Mouse (Mus musculus) heart, adult 10 weeks (tissue): ENCODE measurements around the gene Gm7137. TPM values are rescaled to one million over a fixed set of nuclear protein-coding genes. Genes with fewer than 3 reads are reported as not detected.

Experiments used
- polyA plus RNA-seq: library from polyadenylated mRNA; stranded (reverse); fragments of 350-450 nt; fragmentation: Illumina TruSeq; extraction: RNeasy Lipid Tissue Mini Kit (QIAGEN cat#74804); gene quantifications from one replicate; pipeline ENCODE4 v1.2.3, GENCODE M21; 2014; ENCODE audit warnings: low read depth, low replicate concordance

The Gm7137 gene
- polyA plus RNA-seq = not detected

GRCm38 (mm10) chr10:77787876-77788275 is at the start of gene Gm7137:
Gm7137 (minus strand) TSS chr10:77788200.

GRCm38 (mm10) chr10:77835647-77836046 is 47.6 kb upstream of the Gm7137 start, which contains the start of gene Krtap10-10:
Krtap10-10 (plus strand) TSS chr10:77835947.

GRCm38 (mm10) chr10:77826951-77827350 is 39.0 kb upstream of the Gm7137 start, which contains the start of gene Krtap10-4:
Krtap10-4 (minus strand) TSS chr10:77827095.

GRCm38 (mm10) chr10:77814382-77814781 is 26.4 kb upstream of the Gm7137 start, which contains the start of gene Gm2696:
Gm2696 (plus strand) TSS chr10:77814682.

GRCm38 (mm10) chr10:77811743-77812142 is 23.7 kb upstream of the Gm7137 start, which contains the start of gene Gm9507:
Gm9507 (minus strand) TSS chr10:77811843.

GRCm38 (mm10) chr10:77798921-77799508 is 11.0 kb upstream of the Gm7137 start, which contains the start of gene Gm19668:
Gm19668 (minus strand) TSS chr10:77799133.

GRCm38 (mm10) chr10:77794976-77795375 is 7.0 kb upstream of the Gm7137 start, which contains the start of gene Gm9639:
Gm9639 (minus strand) TSS chr10:77795076.

GRCm38 (mm10) chr10:77782442-77782841 is 5.6 kb downstream of the Gm7137 start, which contains the start of gene Gm3250:
Gm3250 (minus strand) TSS chr10:77782542.

GRCm38 (mm10) chr10:77776844-77777243 is 11.2 kb downstream of the Gm7137 start, which contains the start of gene Gm7138:
Gm7138 (minus strand) TSS chr10:77776944.

GRCm38 (mm10) chr10:77771225-77771624 is 16.8 kb downstream of the Gm7137 start, which contains the start of gene Gm3238:
Gm3238 (minus strand) TSS chr10:77771325.

GRCm38 (mm10) chr10:77759582-77759981 is 28.4 kb downstream of the Gm7137 start, which contains the start of gene Gm3233:
Gm3233 (minus strand) TSS chr10:77759682.

GRCm38 (mm10) chr10:77751254-77751653 is 36.7 kb downstream of the Gm7137 start, which contains the start of gene Gm9736:
Gm9736 (minus strand) TSS chr10:77751354.

GRCm38 (mm10) chr10:77741924-77742688 is 45.9 kb downstream of the Gm7137 start, which contains the start of gene Gm18596:
Gm18596 (minus strand) TSS chr10:77742638.

Other genes starting within 250 kb of the Gm7137 start
- gene Pttg1ip, start 206.5 kb downstream of the Gm7137 start, polyA plus RNA-seq = 132 TPM
- gene Sumo3, start 182.1 kb downstream of the Gm7137 start, polyA plus RNA-seq = 87.1 TPM
- gene Gm49325, start 182.0 kb downstream of the Gm7137 start, polyA plus RNA-seq = not detected
- gene Ube2g2, start 165.9 kb downstream of the Gm7137 start, polyA plus RNA-seq = 65.2 TPM
- not detected for gene Tspear, start 101.6 kb downstream of the Gm7137 start, polyA plus RNA-seq
- gene Gm19402, start 97.4 kb downstream of the Gm7137 start, polyA plus RNA-seq = not detected
- gene Gm9508, start 91.0 kb downstream of the Gm7137 start, polyA plus RNA-seq = not detected
- gene Gm10272, start 81.6 kb downstream of the Gm7137 start, polyA plus RNA-seq = not detected
- not detected for gene Gm10024, start 76.7 kb downstream of the Gm7137 start, polyA plus RNA-seq
- not detected for gene Gm10142, start 72.4 kb downstream of the Gm7137 start, polyA plus RNA-seq
- gene Krtap12-1, start 67.6 kb downstream of the Gm7137 start, polyA plus RNA-seq = not detected
- gene Gm10100, start 61.7 kb downstream of the Gm7137 start, polyA plus RNA-seq = not detected
- not detected for gene Gm18596, start 45.6 kb downstream of the Gm7137 start, polyA plus RNA-seq
- gene Gm9736, start 36.8 kb downstream of the Gm7137 start, polyA plus RNA-seq = not detected
- gene Gm3233, start 28.5 kb downstream of the Gm7137 start, polyA plus RNA-seq = not detected
- gene Gm3238, start 16.9 kb downstream of the Gm7137 start, polyA plus RNA-seq = not detected
- gene Gm7138, start 11.3 kb downstream of the Gm7137 start, polyA plus RNA-seq = not detected
- gene Gm3250, start 5.7 kb downstream of the Gm7137 start, polyA plus RNA-seq = not detected
- not detected for gene Gm9639, start 6.9 kb upstream of the Gm7137 start, polyA plus RNA-seq
- not detected for gene Gm19668, start 10.9 kb upstream of the Gm7137 start, polyA plus RNA-seq
- gene Gm9507, start 23.6 kb upstream of the Gm7137 start, polyA plus RNA-seq = not detected
- gene Gm2696, start 26.5 kb upstream of the Gm7137 start, polyA plus RNA-seq = not detected
- not detected for gene Krtap10-4, start 38.9 kb upstream of the Gm7137 start, polyA plus RNA-seq
- not detected for gene Krtap10-10, start 47.7 kb upstream of the Gm7137 start, polyA plus RNA-seq
- not detected for gene Gm36176, start 58.6 kb upstream of the Gm7137 start, polyA plus RNA-seq
- gene Gm10318, start 64.7 kb upstream of the Gm7137 start, polyA plus RNA-seq = not detected
- not detected for gene Gm3285, start 73.8 kb upstream of the Gm7137 start, polyA plus RNA-seq
- gene Lrrc3, start 114.3 kb upstream of the Gm7137 start, polyA plus RNA-seq = 0.13 TPM
- 0.55 TPM for gene Trpm2, start 182.4 kb upstream of the Gm7137 start, polyA plus RNA-seq
- gene 1810043G02Rik, start 190.3 kb upstream of the Gm7137 start, polyA plus RNA-seq = 14.6 TPM
- 73.9 TPM for gene Pfkl, start 221.9 kb upstream of the Gm7137 start, polyA plus RNA-seq